Mouse (Mus musculus): ENCODE data around the gene Ccr4. TPM values are rescaled to one million over a fixed set of nuclear protein-coding genes. Genes with fewer than 3 reads are reported as not detected.

The Ccr4 gene
- 0.97 and 0.98 TPM in 2 replicates for polyA plus RNA-seq (2012; rRNA removed)

GRCm38 (mm10) chr9:114504816-114505215, at the start of gene Ccr4:
Gene Ccr4 (minus strand): TSS chr9:114504916.

GRCm38 (mm10) chr9:114515364-114515763, 10.6 kb upstream of the Ccr4 start, which contains the start of gene C130032M10Rik:
Gene C130032M10Rik (plus strand): TSS chr9:114515697.

Other genes starting within 250 kb of the Ccr4 start
- not detected in 2 replicates for gene Bcl2a1c, start 174.8 kb downstream of the Ccr4 start, polyA plus RNA-seq (2012; rRNA removed)
- 58.1 and 58.4 TPM in 2 replicates for gene Crtap, start 114.2 kb downstream of the Ccr4 start, polyA plus RNA-seq (2012; rRNA removed)
- 67.8 and 73.8 TPM in 2 replicates for gene Glb1, start 103.8 kb downstream of the Ccr4 start, polyA plus RNA-seq (2012; rRNA removed)
- 10.3 and 11.9 TPM in 2 replicates for gene Tmppe, start 103.8 kb downstream of the Ccr4 start, polyA plus RNA-seq (2012; rRNA removed)
- not detected in 2 replicates for gene C130032M10Rik, start 10.8 kb upstream of the Ccr4 start, polyA plus RNA-seq (2012; rRNA removed)
- not detected in 2 replicates for gene Trim71, start 59.5 kb upstream of the Ccr4 start, polyA plus RNA-seq (2012; rRNA removed)
- 21.0 and 21.2 TPM in 2 replicates for gene Cnot10, start 135.3 kb upstream of the Ccr4 start, polyA plus RNA-seq (2012; rRNA removed)
- 14.0 and 14.7 TPM in 2 replicates for gene Dync1li1, start 183.9 kb upstream of the Ccr4 start, polyA plus RNA-seq (2012; rRNA removed)
- 48.4 and 65.4 TPM in 2 replicates for gene Cmtm6, start 226.2 kb upstream of the Ccr4 start, polyA plus RNA-seq (2012; rRNA removed)

Data from colon, adult 2 months (tissue).